Mouse (Mus musculus): ENCODE results near the gene Il1rl2. TPM values are rescaled to one million over a fixed set of nuclear protein-coding genes. Genes with fewer than 3 reads are reported as not detected.

Gene Il1rl2
- polyA plus RNA-seq, 1 experiment: not detected

GRCm38 (mm10) chr1:40317657-40318056, 6.8 kb upstream of the Il1rl2 start:
- Histone ChIP-seq H3K4me3 (ENCODE audit: insufficient read depth, low read depth, low read length) (no peak overlapping the region), H3K27ac (ENCODE audit: insufficient read depth, low read depth, low read length) (no peak overlapping the region), H3K4me1 (ENCODE audit: control insufficient read depth, insufficient read depth, low read length) (no peaks in the 10 kb centered on the region)
- 94% methylated on average over 8 of the region's 8 CpGs for WGBS
- TF ChIP-seq CTCF (IDR thresholded peaks at IDR 0.05; ENCODE audit: insufficient read depth, low read depth, low read length) (no peak), POLR2A (IDR thresholded peaks at IDR 0.05; ENCODE audit: insufficient read depth, low read depth, low read length) (no peak)

GRCm38 (mm10) chr1:40321824-40322223, 2.6 kb upstream of the Il1rl2 start:
- H3K4me1 ChIP-seq (ENCODE audit: control insufficient read depth, insufficient read depth, low read length): peaks cover 12% of the 10 kb centered on the region
- H3K27ac ChIP-seq (ENCODE audit: insufficient read depth, low read depth, low read length): no peak overlapping the region
- WGBS: 90% methylated on average over 6 of the region's 6 CpGs
- TF ChIP-seq CTCF (IDR thresholded peaks at IDR 0.05; ENCODE audit: insufficient read depth, low read depth, low read length) (no peak), POLR2A (IDR thresholded peaks at IDR 0.05; ENCODE audit: insufficient read depth, low read depth, low read length) (no peak)
- no peak overlapping the region for H3K4me3 ChIP-seq (ENCODE audit: insufficient read depth, low read depth, low read length)

- H3K27ac ChIP-seq (ENCODE audit: insufficient read depth, low read depth, low read length): no peak overlapping the region
- no peak for TF ChIP-seq POLR2A (IDR thresholded peaks at IDR 0.05; ENCODE audit: insufficient read depth, low read depth, low read length)
- no peak for TF ChIP-seq CTCF (IDR thresholded peaks at IDR 0.05; ENCODE audit: insufficient read depth, low read depth, low read length)
- 95% methylated on average over 3 of the region's 3 CpGs for WGBS
- H3K4me3 ChIP-seq (ENCODE audit: insufficient read depth, low read depth, low read length): no peak overlapping the region
- peaks cover 12% of the 10 kb centered on the region for H3K4me1 ChIP-seq (ENCODE audit: control insufficient read depth, insufficient read depth, low read length)
These were observed 1.9 kb upstream of the Il1rl2 start for GRCm38 (mm10) chr1:40322543-40322942.

GRCm38 (mm10) chr1:40324955-40325702, 719 bp downstream of the Il1rl2 start:
- 6% methylated on average over 22 of the region's 22 CpGs for WGBS
- TF ChIP-seq CTCF (IDR thresholded peaks at IDR 0.05; ENCODE audit: insufficient read depth, low read depth, low read length) (no peak), POLR2A (IDR thresholded peaks at IDR 0.05; ENCODE audit: insufficient read depth, low read depth, low read length) (no peak)
- Histone ChIP-seq H3K4me3 (ENCODE audit: insufficient read depth, low read depth, low read length) (peak overlapping the region; percentile 26), H3K4me1 (ENCODE audit: control insufficient read depth, insufficient read depth, low read length) (peaks cover 12% of the 10 kb centered on the region), H3K27ac (ENCODE audit: insufficient read depth, low read depth, low read length) (no peak overlapping the region)

GRCm38 (mm10) chr1:40325711-40326327, 1.4 kb downstream of the Il1rl2 start:
- peak overlapping the region; percentile 21; the same call in 1 of the 2 replicates for H3K4me3 ChIP-seq (ENCODE audit: insufficient read depth, low read depth, low read length)
- no peak overlapping the region for H3K27ac ChIP-seq (ENCODE audit: insufficient read depth, low read depth, low read length)
- WGBS: 14% methylated on average over 29 of the region's 29 CpGs
- H3K4me1 ChIP-seq (ENCODE audit: control insufficient read depth, insufficient read depth, low read length): peaks cover 12% of the 10 kb centered on the region
- TF ChIP-seq POLR2A (IDR thresholded peaks at IDR 0.05; ENCODE audit: insufficient read depth, low read depth, low read length) (no peak), CTCF (IDR thresholded peaks at IDR 0.05; ENCODE audit: insufficient read depth, low read depth, low read length) (no peak)

GRCm38 (mm10) chr1:40327604-40328003, 3.2 kb downstream of the Il1rl2 start:
- 92% methylated on average over 3 of the region's 3 CpGs for WGBS
- no peak for TF ChIP-seq POLR2A (IDR thresholded peaks at IDR 0.05; ENCODE audit: insufficient read depth, low read depth, low read length)
- no peak for TF ChIP-seq CTCF (IDR thresholded peaks at IDR 0.05; ENCODE audit: insufficient read depth, low read depth, low read length)

GRCm38 (mm10) chr1:40329526-40329925, 5.1 kb downstream of the Il1rl2 start:
- 91% methylated on average over 1 of the region's 1 CpGs for WGBS
- no peak overlapping the region for H3K4me3 ChIP-seq (ENCODE audit: insufficient read depth, low read depth, low read length)
- H3K27ac ChIP-seq (ENCODE audit: insufficient read depth, low read depth, low read length): no peak overlapping the region
- TF ChIP-seq CTCF (IDR thresholded peaks at IDR 0.05; ENCODE audit: insufficient read depth, low read depth, low read length) (no peak), POLR2A (IDR thresholded peaks at IDR 0.05; ENCODE audit: insufficient read depth, low read depth, low read length) (no peak)
- H3K4me1 ChIP-seq (ENCODE audit: control insufficient read depth, insufficient read depth, low read length): peaks cover 9% of the 10 kb centered on the region

More at GRCm38 (mm10) chr1:40327604-40328003, 3.2 kb downstream of the Il1rl2 start:
- no peak overlapping the region for H3K27ac ChIP-seq (ENCODE audit: insufficient read depth, low read depth, low read length)
- H3K4me1 ChIP-seq (ENCODE audit: control insufficient read depth, insufficient read depth, low read length): peaks cover 12% of the 10 kb centered on the region
- H3K4me3 ChIP-seq (ENCODE audit: insufficient read depth, low read depth, low read length): no peak overlapping the region

GRCm38 (mm10) chr1:40330181-40330580, 5.8 kb downstream of the Il1rl2 start:
- WGBS: 86% methylated on average over 8 of the region's 8 CpGs
- H3K4me3 ChIP-seq (ENCODE audit: insufficient read depth, low read depth, low read length): no peak overlapping the region
- no peak for TF ChIP-seq CTCF (IDR thresholded peaks at IDR 0.05; ENCODE audit: insufficient read depth, low read depth, low read length)
- no peak for TF ChIP-seq POLR2A (IDR thresholded peaks at IDR 0.05; ENCODE audit: insufficient read depth, low read depth, low read length)

GRCm38 (mm10) chr1:40339346-40339745, 14.9 kb downstream of the Il1rl2 start:
- 82% methylated on average over 1 of the region's 1 CpGs for WGBS
- Histone ChIP-seq H3K4me1 (ENCODE audit: control insufficient read depth, insufficient read depth, low read length) (no peaks in the 10 kb centered on the region), H3K27ac (ENCODE audit: insufficient read depth, low read depth, low read length) (no peak overlapping the region), H3K4me3 (ENCODE audit: insufficient read depth, low read depth, low read length) (no peak overlapping the region)
- TF ChIP-seq POLR2A (IDR thresholded peaks at IDR 0.05; ENCODE audit: insufficient read depth, low read depth, low read length) (no peak), CTCF (IDR thresholded peaks at IDR 0.05; ENCODE audit: insufficient read depth, low read depth, low read length) (no peak)

More at GRCm38 (mm10) chr1:40330181-40330580, 5.8 kb downstream of the Il1rl2 start:
- Histone ChIP-seq H3K4me1 (ENCODE audit: control insufficient read depth, insufficient read depth, low read length) (peaks cover 8% of the 10 kb centered on the region), H3K27ac (ENCODE audit: insufficient read depth, low read depth, low read length) (no peak overlapping the region)

Measured in olfactory bulb, adult 2 months (tissue).